Mouse (Mus musculus) forebrain, postnatal 0 days (tissue): ENCODE measurements at regions not wholly inside any gene's neighbourhood (a gene's known extent, or its start where the extent isn't known, plus 50 kb on each side); places are given as distances from the start of the nearest gene placed in this dataset.
A peak's percentile ranks its signal among the peaks of the same experiment; 100 is the strongest.

Source experiments
- ATAC-seq: fragments of 200-750 bp; cut with Nextera tagmentation; 2 replicates; pipeline ENCODE4 v1.8.0; 2017; ENCODE audit warnings: mild to moderate bottlenecking, moderate library complexity
- DNase-seq: peaks from one replicate; pipeline ENCODE4 v3.0.0-alpha.2; 2015
- H3K27ac ChIP-seq: fragments of 300-500 bp; sonication (generic); 2 replicates; pipeline ENCODE4 v1.5.1; 2014; ENCODE audit warnings: low read depth, mild to moderate bottlenecking, antibody characterized with exemption, low read length, moderate library complexity, mixed read lengths
- H3K27me3 ChIP-seq: fragments of 300-500 bp; sonication (generic); 2 replicates; pipeline ENCODE4 v1.6.1; 2014; ENCODE audit warnings: mild to moderate bottlenecking, low read length, mixed read lengths; ENCODE audit not compliant: insufficient read depth
- H3K36me3 ChIP-seq: fragments of 300-500 bp; sonication (generic); 2 replicates; pipeline ENCODE4 v1.6.1; 2014; ENCODE audit warnings: mild to moderate bottlenecking, moderate library complexity; ENCODE audit not compliant: insufficient read depth
- H3K4me1 ChIP-seq: fragments of 300-500 bp; sonication (generic); 2 replicates; pipeline ENCODE4 v1.6.1; 2014; ENCODE audit warnings: antibody characterized with exemption; ENCODE audit not compliant: insufficient read depth
- H3K4me2 ChIP-seq: fragments of 300-500 bp; sonication (generic); 2 replicates; pipeline ENCODE4 v1.6.1; 2014; ENCODE audit warnings: low read depth, mild to moderate bottlenecking, moderate library complexity
- H3K4me3 ChIP-seq: fragments of 300-500 bp; sonication (generic); 2 replicates; pipeline ENCODE4 v1.5.1; 2014; ENCODE audit warnings: low read depth, low read length, mixed read lengths
- H3K9ac ChIP-seq: fragments of 300-500 bp; sonication (generic); 2 replicates; pipeline ENCODE4 v1.6.1; 2014; ENCODE audit warnings: mild to moderate bottlenecking
- H3K9me3 ChIP-seq: fragments of 300-500 bp; sonication (generic); 2 replicates; pipeline ENCODE4 v1.6.1; 2016; ENCODE audit warnings: low read length
- CTCF ChIP-seq: sonication (generic); IDR thresholded peaks from 2 replicates; pipeline ENCODE4 v1.5.1; 2016; ENCODE audit warnings: antibody characterized with exemption, control low read depth, low read depth
- WGBS: fragments of 180-500 bp; shearing (Covaris S2); extraction: QIAGEN DNeasy Blood & Tissue Kit; methylation state at CpG from one replicate; pipeline ENCODE4 v1.1.7; 2014; 5-methylcytosine and 5-hydroxymethylcytosine counted together

DNA sequence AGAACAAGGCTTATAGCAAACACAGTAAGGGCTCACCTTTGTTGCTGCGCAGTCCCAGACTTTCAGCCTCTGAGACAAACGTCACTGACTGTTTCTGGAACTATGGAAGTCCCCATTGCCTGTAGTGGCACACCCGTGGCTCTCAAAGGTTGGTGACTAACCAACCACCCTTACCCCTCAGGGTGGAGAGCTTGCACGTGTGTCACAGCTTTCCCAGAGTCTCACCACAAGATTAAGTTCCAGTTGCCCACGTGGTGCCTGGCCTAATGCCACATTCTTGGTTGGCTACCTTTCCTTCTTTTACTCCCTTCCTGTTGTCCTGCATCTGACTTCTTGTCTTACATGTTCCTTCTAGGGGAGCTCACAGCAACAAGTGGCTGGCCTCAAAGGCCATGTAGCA is 151.6 kb upstream of the G2e3 start:
- H3K27me3 ChIP-seq = no peaks in the 10 kb centered on the region
- H3K4me3 ChIP-seq = no peak overlapping the region
- TF ChIP-seq CTCF = no peak
- H3K4me1 ChIP-seq = no peaks in the 10 kb centered on the region
- no peak for DNase-seq
- no peaks in the 10 kb centered on the region for H3K9me3 ChIP-seq
- no peak overlapping the region for H3K27ac ChIP-seq
- no peak for ATAC-seq
- no peak overlapping the region for H3K4me2 ChIP-seq
- 72% methylated on average over 5 of the region's 5 CpGs for WGBS
- H3K9ac ChIP-seq = no peak overlapping the region
- H3K36me3 ChIP-seq = no peaks in the 10 kb centered on the region

GRCm38 (mm10) chr12:51195136-51195535 is 152.7 kb upstream of the G2e3 start:
- no peak for DNase-seq
- no peak for TF ChIP-seq CTCF
- 49% methylated on average over 8 of the region's 8 CpGs for WGBS
- Histone ChIP-seq H3K27ac (no peak overlapping the region), H3K4me3 (no peak overlapping the region), H3K4me1 (peaks cover 7% of the 10 kb centered on the region; the same call in 1 of the 2 replicates), H3K27me3 (no peaks in the 10 kb centered on the region), H3K9me3 (no peaks in the 10 kb centered on the region), H3K36me3 (no peaks in the 10 kb centered on the region), H3K4me2 (no peak overlapping the region), H3K9ac (no peak overlapping the region)
- ATAC-seq = no peak

GRCm38 (mm10) chr12:51190754-51191153 is 157.1 kb upstream of the G2e3 start:
- peak overlapping the region; percentile 59; the same call in 1 of the 2 replicates for H3K27ac ChIP-seq
- DNase-seq (peak; percentile 40), ATAC-seq (peak; percentile 10; the same call in 1 of the 2 replicates)
- H3K4me1 ChIP-seq = peaks cover 15% of the 10 kb centered on the region
- H3K4me3 ChIP-seq = no peak overlapping the region
- H3K27me3 ChIP-seq = no peaks in the 10 kb centered on the region
- H3K36me3 ChIP-seq = no peaks in the 10 kb centered on the region
- 6% methylated on average over 1 of the region's 1 CpGs for WGBS
- H3K9me3 ChIP-seq = no peaks in the 10 kb centered on the region
- TF ChIP-seq CTCF = no peak
- H3K9ac ChIP-seq = no peak overlapping the region
- no peak overlapping the region for H3K4me2 ChIP-seq

DNA sequence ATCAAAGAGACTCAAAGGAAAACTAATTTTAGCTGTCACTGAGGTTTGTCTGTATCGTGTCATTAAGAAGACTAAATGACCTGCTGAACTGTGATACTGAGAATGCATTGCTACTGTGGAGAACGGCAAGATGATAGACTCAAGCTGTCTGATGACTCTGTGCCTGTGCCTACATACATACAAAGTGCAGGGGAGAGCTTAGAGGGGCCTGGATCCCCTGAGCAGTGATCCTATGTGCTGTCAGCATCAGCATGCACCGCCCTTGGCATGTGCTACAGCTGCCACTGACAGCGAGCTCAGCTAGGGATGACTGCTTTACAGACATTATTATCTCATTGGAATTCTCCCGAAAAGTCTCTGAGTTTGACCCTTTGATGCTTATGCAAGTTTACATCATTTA is 157.7 kb upstream of the G2e3 start:
- H3K4me2 ChIP-seq = no peak overlapping the region
- H3K4me3 ChIP-seq = no peak overlapping the region
- DNase-seq (peak; percentile 31), ATAC-seq (no peak)
- H3K27ac ChIP-seq = peak overlapping the region; percentile 59
- H3K36me3 ChIP-seq = no peaks in the 10 kb centered on the region
- no peak overlapping the region for H3K9ac ChIP-seq
- TF ChIP-seq CTCF = no peak
- 32% methylated on average over 5 of the region's 5 CpGs for WGBS
- H3K9me3 ChIP-seq = no peaks in the 10 kb centered on the region
- peaks cover 20% of the 10 kb centered on the region for H3K4me1 ChIP-seq
- no peaks in the 10 kb centered on the region for H3K27me3 ChIP-seq

DNA sequence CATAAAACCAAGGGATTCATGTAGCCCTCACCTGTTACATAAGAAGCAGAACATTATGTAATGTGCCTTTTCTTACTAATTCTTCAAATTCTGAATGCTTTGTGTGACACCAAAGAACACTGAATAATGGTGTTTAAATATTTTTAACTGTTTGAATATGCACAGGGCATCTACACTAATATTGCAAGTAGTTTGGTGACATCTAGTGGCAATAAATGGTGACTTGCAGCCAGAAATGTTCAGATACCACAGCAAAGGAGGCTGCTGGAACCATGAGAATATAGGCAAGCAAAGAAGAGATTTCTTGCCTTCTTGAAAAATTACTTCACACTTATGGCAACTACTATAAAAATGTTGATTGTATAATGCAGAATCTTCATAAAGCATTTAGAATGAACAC is 159.6 kb upstream of the G2e3 start:
- DNase-seq (peak; percentile 91), ATAC-seq (peak; percentile 74)
- Histone ChIP-seq H3K9ac (no peak overlapping the region), H3K4me1 (peaks cover 20% of the 10 kb centered on the region), H3K4me3 (no peak overlapping the region), H3K9me3 (no peaks in the 10 kb centered on the region), H3K36me3 (no peaks in the 10 kb centered on the region), H3K27ac (peak overlapping the region; percentile 5; the same call in 1 of the 2 replicates), H3K27me3 (no peaks in the 10 kb centered on the region), H3K4me2 (no peak overlapping the region)
- peak; percentile 86 for TF ChIP-seq CTCF

- peaks cover 20% of the 10 kb centered on the region for H3K4me1 ChIP-seq
- WGBS = 19% methylated on average over 6 of the region's 6 CpGs
- no peak overlapping the region for H3K9ac ChIP-seq
- H3K4me2 ChIP-seq = no peak overlapping the region
- no peaks in the 10 kb centered on the region for H3K9me3 ChIP-seq
- TF ChIP-seq CTCF = no peak
- H3K27me3 ChIP-seq = no peaks in the 10 kb centered on the region
- no peak overlapping the region for H3K4me3 ChIP-seq
- ATAC-seq = no peak
- no peaks in the 10 kb centered on the region for H3K36me3 ChIP-seq
- DNase-seq = peak; percentile 60
- H3K27ac ChIP-seq = peak overlapping the region; percentile 5
These were observed 160.1 kb upstream of the G2e3 start for GRCm38 (mm10) chr12:51187726-51188125.

- peak overlapping the region; percentile 64 for H3K27ac ChIP-seq
- H3K4me2 ChIP-seq = no peak overlapping the region; the same call in 1 of the 2 replicates
- peak; percentile 87 for ATAC-seq
- H3K9ac ChIP-seq = no peak overlapping the region
- peak; percentile 82 for DNase-seq
- no peaks in the 10 kb centered on the region for H3K9me3 ChIP-seq
- no peak overlapping the region for H3K4me3 ChIP-seq
- peaks cover 20% of the 10 kb centered on the region for H3K4me1 ChIP-seq
- WGBS = 46% methylated on average over 8 of the region's 8 CpGs
- TF ChIP-seq CTCF = no peak
- H3K36me3 ChIP-seq = no peaks in the 10 kb centered on the region
- no peaks in the 10 kb centered on the region for H3K27me3 ChIP-seq
These were observed 162.1 kb upstream of the G2e3 start for GRCm38 (mm10) chr12:51185751-51186150.
